Mouse (Mus musculus): ENCODE results near the gene Cabin1.
"Not testable (repeated sequence)": the region's sequence is repeated elsewhere in the genome, so short reads cannot be mapped to it uniquely, and the experiment has no call there.

Gene Cabin1

DNA sequence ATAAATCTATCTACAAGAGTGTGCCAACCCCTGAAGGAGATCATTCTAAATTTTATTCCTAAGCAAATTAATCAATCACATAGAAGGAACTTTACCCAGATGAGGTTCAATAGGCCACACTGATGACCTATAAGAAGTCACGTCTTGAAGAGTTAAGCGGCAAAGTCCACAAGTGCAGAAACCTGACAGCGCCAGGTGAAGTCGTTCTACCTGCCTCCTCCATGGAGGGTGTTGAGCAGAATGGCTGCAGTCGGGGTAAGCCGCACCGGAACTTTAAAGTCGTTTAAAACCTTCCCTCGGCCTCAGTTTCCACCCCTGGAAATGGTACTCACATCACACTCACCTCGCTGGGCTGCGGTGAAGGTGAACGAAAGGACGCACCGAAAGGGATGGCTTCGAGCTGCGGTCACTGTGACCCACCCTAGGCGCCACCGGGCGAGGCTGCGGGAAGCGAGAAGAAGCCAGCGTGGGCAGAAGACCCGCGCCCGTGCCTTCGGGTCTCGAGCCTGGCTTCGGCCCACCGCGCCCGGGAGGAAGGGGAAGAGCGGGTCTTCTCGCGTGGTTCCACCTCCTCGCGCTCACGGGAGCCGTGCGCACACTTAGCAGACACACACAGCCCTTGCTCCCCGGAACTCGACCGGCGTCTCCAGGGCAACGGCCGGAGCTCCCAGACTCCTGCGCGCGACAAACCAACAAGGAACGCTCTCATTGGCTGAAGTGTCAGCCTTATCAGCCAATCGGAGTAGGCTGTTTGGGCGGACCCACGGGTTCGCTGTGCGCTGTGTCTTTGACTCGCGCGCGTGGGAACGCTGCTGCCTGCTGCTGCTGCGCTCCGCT is at the start of gene Cabin1:
Gene Cabin1 (minus strand): TSS at position 660 of the 837 bp plus-strand sequence.
- DNase-seq = peak; percentile 97

DNA sequence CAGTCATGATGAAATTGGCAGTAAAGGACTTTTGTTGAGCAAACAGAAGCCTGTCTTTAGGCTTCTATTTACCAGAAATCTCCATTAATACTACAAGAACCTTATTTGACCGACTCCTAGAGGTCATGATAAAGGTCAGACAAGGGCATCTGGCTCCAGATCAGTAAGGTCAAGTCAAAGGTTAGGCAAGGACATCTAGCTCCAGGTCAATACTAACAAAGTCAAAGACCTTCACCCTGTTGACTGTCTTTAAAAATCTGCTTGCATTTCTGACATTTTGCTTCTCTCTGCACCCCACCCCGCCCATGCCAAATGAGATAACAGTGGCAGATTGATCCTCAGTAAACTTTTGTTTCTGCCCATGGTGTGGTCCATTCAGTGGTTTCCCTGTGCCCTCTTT is 40.1 kb upstream of the Cabin1 start:
- DNase-seq = no peak

DNA sequence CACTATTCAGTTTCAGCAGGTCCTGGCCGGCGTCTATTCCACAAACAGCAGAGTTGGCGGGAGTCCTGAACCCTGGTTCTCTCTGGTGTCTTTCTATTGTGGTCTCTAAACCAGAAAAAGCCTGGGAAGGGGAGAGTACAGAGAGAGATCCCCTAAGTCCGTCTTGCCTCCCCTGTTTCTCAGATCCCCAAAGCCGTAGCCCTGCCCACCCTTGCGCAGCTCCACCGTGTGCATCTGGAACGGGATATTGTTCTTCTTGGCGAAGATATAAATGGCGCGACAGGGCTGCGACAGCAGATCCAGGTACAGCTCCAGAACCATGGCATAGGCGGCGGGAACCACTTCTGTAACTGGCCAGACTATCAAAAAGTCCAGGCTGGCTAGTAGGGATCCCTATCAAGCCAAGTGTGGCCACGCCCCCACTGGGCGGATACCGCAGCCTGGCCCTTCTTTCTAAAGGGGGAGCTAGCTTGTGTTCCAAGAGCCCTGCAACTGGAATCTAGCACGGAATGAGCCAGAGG is 34.1 kb upstream of the Cabin1 start, which contains the start of gene Gstt1:
Gene Gstt1 (minus strand): TSS at position 409 of the 521 bp plus-strand sequence.
- peak; percentile 82 for DNase-seq

DNA sequence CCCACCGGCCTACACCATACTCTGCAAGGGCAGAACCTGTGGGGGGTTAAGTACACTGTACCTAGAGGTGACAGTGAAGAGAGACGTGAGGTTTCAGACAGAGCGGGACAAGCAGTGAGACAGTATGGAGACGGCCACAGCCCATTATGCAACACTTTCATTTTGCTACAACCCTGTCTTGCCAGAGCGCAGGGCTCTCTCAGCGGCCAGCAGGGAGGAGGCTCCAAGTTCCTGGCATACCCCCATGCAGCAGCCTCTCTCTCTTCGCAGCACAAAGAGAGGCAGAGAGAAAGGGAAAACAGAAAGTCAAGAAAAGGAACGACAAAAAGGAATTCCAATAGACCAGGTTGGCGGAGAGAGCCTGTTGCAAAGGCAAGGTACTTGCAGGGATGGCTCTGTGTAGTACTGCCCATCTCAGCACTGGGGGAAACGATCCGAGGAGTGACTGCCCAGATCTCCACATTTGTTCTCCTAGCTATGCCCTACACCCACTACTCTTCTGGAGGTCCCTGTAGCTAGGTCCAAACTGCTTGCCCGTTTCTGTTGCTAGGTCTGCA is 33.6 kb upstream of the Cabin1 start:
- DNase-seq = peak; percentile 84

DNA sequence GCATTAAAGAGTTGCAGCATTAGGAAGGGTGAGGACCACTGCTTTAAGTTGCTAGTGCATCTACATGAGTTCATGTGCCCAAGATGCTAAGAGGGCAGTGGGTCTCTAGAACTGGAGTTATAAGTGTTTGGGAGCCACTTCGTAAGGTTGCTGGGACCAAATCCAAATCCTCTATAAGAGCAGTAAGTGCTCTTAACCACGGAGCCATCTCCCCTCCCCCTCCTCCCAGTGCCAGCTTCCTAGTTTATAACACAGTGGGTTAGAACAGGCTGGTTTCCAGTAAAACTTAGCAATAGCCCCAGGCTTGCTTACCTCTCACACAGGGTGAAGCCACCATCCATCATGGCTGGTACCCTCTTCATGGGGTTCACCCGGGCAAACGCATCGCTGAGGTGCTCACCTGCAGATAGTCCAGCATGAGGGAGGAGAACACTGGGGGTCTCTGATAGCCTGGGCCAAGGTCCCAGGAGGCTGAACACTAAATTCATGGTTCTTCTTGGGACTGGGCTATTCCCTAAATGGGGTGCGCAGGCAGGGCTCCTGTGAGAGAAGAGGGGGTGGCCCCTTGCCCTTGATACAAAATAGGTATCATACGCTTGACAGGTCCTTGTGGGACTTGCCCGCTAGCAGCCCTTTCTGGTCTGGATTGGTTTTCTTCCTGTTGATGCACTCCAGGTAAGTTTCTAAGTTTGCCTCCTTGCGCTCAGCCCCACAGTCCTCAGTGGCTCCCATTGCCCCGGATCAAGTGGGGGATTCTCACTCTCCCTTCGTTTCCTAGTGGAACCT is 32.8 kb upstream of the Cabin1 start:
- DNase-seq = peak; percentile 53

DNA sequence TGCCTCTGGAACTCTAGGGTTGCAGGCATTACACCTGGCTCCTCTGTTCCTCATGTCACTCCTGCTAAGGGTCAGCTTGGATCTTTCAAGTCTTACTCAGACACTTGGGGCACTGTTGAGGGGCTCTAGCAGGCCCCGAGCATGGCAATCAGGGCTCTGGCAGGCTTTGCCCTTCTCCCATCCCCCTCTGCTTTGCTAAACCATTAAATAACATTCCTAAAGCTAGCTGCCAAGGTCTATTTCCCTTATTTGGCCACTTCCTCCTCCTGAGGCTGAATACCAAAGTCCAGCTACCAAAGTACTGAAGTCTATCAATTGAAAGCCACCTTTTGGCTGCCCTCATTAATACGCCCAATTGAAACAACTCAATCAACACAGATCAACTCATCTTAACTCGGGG is 30.7 kb upstream of the Cabin1 start:
- no peak for DNase-seq

DNA sequence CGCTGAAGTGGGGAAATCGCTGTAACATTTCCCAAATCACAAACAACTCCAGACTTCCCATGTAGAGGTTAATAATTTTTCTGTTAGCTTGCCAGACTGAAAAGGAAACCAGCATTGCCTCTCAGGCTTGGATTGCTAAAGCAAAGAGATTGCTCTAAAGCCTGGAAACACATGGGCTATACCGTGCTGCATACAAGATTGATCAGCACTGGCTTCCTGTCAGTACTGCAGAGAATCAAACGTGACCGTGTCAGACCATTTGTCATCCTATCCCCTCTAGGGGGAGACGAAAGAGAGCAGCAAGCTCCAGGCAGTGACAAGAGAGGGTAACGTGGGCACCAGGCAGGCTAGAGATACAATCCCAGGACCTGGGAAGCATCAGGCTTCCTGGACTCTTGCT is 26.6 kb upstream of the Cabin1 start:
- DNase-seq = no peak

DNA sequence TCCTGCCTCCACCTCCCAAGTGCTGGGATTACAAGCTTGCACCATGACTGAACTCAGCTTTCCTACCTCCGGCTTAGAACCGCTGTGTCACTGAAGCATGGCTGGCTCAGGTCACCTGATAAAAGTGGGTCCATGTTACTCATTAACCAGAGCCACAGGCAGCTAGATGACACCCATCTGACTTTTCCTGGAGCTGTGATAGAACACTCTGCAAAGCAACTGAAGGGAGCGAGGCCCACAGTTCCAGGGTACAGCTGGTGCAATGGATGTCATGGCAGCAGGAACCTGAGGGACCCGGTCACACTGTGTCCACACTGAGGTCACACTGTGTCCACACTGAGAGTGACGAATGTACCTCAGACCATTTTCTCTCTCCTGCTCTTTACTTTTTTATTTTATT is 25.7 kb upstream of the Cabin1 start:
- DNase-seq = no peak

DNA sequence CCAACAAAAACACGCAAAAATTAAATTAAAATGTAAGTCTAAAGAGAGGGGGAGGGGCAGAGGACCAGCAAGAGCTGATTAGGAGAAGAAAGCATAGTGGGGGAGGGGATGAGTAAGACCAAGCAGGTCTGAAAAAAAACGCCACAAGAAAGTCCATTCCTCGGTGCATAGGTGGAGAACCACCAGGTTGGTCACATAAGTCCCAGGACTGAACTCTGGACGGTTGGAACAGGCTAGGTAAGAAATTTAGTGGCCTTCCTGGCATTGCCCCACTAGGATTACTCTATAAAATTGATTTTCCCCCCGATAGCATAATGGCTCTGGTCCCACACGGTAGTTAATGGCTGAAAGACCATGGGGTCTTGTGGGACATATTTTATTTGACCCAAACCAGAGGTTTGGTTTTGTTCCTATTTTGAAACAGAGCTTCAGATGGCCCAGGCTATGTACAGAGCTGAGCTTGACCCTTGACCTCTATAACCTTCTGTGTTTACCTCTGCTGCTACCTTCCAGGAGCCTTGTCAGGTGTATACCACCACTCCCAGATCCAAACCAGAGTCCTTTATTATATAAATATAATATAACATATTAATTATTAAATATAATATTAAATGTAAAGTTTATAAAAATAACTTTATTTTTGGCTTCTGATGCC is 25.1 kb upstream of the Cabin1 start:
- no peak for DNase-seq

DNA sequence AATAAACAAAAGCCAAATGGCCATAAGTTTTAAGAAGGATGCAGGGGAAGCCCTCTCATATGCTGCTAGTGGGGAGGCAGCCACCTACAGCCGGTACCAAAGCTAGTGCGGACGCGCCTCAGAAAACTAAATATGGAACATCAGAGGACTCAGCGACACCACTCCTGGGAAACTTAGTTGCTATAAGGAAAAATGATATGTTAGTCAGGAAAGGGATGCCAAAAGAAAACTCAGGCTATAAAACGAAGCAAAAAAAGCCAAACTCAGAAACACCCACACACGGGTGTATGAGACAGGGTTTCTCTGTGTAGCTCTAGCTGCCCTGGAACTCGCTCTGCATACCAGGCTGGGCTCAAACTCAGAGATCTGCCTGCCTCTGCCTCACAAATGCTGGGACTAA is 24.1 kb upstream of the Cabin1 start:
- no peak for DNase-seq

DNA sequence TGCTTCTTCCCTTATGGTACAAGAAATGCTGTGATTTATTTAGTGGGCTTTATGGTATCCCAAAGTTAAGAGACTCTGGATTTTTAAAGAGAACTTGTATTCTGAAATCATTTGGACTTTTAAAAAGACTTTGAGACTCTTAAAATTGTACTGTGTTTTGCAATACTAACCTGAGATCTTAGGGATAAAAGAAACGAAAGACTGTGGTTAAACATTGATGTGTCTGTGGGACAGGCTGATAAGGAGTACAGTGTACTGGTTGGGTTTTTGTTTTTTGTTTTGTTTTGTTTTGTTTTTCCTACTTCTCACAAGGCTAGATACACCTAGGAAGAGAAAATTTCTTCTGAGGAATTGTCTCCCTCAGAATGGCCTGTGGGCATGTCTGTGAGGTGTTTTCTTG is 21.3 kb upstream of the Cabin1 start:
- DNase-seq = no peak

DNA sequence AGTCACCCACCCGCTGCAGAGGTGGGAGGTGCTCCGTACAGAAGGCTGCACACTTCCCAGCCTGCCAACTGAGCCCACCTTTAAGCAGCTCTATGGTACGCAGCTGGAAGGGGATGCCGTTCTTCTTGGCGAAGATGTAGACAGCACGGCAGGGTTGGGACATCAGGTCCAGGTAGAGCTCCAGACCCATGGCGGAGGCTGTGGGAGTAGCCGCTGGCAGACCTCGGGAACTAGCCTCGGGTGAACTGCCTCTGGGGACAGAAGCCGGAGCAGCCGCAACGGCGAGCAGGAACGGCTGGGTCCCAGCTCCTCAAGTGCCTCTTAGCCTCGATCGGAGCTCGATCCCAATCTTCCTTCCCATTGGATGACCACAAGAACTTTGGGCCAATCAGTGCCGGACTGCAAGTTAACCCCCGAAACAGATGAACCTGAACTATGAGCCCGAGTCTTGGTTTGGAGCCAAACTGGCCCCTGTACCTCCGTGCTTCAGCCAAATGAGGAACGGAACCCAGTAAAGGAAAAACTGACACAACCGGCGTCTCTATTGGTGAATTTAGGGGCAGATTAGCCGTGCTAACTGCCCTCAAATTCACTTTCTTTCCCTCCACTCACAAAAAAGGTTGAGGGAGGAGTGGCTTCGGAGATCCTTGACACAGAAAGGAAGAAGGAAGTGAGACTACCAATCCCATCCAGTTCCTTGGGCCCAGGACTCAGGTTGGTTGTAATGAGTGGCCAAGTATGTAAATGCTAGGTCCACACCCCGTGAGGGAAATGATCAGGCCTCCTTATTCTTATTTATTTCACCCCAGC is 16.8 kb upstream of the Cabin1 start, which contains the start of the genes Gm20441 and Gstt3:
Gene Gm20441 (minus strand): TSS at position 186 of the 810 bp plus-strand sequence.
Gene Gstt3 (minus strand): TSS at position 646 of the 810 bp plus-strand sequence.
- no peak for DNase-seq

DNA sequence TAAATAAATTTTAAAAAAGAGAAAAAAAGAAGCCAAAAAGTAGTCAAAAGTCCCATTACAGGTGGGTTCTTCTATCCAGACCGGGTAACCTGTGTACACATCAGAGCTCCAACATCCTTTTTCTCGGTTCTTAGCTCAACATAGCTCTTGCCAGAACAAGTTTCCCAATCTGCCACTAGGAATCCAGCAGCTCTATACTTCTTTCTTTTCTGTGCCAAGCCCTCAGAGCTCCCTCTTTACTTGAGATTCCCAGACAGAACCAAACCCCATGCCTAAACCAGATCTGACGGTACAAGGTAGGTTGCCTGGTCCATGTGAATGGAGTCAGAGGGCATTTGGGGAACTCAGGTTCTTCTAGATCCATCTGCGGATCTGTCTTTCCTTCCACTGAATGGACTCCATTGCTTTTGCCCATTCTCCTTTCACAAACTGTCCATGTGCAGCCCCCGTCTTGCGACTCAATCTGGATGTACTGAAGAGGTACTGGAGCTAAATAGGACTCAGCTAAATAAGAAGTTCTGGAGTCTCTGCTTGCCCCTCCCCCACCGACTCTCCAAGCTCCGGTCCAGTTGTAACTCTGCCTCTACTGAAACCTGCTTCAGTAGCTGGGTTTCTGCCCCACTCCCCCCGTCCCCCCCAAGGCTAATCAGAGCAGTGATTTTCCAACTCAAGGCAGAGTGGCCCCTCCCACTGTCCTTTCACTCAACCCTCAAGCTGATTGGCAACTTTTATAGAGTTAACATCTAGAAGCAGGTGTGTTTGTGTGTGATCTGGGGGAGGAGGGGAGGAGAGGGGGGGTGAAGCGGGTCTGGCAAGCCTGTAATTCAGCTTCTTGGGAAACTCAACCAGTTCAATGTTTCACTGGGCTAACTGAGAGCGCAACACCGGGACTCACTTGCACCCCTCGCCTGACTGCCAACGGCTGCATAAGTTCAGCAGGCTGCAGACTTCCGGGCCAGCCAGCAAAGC is 15.3 kb upstream of the Cabin1 start:
- no peak for DNase-seq

DNA sequence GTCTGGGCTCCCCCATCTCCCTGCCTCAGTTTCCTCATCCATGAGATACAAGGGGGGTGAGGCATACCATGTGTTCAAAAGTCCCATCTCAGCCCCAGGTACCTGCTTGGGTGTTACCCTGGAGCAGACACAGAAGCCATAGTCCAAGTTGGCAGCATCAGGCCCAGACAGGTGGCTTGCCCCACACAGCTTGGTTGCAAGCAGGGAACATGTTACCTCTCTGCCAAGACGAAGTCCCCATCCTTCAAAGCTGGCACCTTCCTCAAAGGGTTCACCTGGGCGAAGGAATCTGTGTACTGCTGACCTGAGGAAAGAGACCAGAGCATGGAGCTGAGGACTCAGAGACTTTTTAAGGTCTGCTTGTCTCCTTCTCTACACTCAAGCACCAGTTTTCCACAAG is 13.7 kb upstream of the Cabin1 start:
- no peak for DNase-seq

DNA sequence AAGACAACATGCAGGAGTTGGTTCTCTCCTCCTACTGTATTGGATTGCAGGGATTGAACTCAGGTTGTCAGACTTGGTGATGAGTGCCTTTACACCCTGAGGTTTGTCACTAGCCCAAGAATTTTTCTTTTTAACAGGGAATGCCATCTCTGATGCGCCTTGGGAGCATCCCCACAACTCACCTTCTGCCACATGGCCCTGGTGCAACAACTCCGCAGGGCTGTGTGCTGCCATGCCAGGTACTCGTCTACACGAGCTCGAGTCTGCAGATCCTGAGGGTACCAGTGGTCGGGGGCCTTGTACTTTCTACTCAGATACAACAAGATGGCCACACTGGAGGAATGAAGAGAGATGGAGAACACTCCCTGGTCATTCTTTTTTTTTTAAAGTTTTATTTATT is 12.4 kb upstream of the Cabin1 start:
- DNase-seq = no peak

DNA sequence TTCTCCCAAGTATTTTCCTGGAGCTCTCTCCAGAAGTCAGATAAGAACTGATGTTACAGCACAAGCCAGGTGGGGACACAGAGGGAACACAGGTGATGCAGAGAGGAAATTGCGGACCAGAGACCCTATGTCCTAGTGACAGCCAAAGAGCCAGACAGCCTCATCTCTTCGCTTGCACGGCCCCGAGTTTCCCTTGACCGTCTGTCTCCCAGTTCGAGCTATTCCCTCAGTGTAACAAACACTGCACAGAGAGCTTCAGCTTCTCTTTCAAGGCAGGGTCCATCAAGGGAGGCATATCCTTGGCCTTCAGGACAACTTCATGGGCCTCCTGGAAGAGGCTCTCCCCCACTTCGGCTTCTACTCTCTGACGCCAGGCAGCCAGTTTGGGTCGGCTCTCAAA is 10.4 kb upstream of the Cabin1 start:
- no peak for DNase-seq

DNA sequence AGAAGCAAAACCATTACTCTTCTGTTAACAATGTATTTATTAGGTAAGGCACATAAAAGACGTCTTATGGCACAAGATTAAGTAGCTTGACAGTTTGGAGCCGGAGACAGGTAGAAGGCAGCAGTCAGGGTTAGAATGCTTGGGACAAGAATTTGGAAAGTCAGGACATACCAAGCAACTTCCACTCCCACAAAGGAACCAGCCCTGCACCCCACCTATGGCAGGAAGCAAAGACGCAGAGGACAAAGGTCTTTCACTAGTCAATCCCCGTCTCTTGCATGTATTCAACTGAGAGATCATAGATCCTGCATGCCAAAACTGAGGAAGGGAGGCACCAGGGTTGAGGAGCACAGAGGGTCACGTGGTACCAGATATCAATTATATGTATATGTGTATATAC is 10.0 kb upstream of the Cabin1 start:
- no peak for DNase-seq

DNA sequence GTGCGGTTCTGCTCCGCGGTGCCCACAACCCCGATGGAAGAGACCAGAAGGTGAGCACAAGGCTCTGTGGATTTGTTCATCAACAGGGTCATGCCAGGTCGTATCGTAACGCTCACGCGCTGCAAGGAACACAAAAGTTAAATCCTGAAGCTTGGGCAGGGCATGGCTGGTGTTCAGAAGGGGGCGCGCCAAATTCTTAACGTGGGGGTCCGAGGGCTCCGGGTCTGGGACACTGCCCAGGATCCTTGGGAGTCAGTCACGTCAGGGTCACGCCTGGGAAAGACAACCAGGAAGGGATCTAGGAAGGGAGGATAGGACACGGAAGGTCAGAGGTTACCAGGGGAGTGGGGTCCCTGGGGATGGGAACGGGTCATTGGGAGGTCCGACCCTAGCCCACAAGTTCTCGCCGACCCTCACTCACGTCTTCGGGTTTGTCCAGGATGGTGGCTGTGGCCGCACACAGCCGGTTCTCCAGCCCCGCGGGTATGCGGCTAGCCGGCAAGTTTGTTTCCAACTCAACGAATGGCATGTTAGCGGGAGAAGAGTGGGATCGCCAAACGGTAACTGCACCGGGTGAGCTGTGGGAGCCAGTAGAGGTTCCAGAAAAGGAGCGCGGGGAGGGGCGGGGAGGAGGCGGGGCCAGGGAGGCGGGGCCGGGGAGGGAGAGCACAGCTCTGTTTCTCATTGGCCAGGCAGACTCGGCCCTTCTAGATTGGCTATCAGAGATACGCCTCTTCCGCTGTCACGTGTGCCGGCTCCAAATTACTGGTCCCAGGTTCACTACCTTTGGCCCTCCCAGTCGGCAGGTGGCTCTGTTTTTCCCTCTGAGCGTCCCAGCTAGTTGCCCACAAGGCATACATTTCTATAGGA is 8.9 kb upstream of the Cabin1 start, which contains the start of gene Ddt:
Gene Ddt (minus strand): TSS at position 620 of the 870 bp plus-strand sequence.
- peak; percentile 93 for DNase-seq

DNA sequence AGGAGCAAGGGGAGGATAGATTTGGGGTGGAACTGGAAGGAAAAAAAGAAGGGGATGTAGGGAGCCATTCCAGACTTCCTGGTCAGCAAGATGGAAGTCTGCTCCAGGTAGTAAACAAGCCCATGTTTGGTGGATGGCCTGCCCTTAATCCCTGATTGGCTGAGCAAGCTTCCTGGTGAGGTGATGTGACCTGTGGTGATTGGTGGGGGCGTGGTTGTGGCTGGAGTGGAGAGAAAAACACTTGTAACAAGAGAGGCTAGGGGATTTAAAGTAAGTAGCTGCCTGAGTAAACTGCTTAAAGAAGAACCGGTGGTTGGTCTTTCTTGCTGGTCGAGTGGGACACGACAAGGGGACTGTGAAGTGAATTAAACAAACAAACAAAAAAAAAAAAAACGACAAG is 3.6 kb upstream of the Cabin1 start:
- DNase-seq = not testable (repeated sequence)

DNA sequence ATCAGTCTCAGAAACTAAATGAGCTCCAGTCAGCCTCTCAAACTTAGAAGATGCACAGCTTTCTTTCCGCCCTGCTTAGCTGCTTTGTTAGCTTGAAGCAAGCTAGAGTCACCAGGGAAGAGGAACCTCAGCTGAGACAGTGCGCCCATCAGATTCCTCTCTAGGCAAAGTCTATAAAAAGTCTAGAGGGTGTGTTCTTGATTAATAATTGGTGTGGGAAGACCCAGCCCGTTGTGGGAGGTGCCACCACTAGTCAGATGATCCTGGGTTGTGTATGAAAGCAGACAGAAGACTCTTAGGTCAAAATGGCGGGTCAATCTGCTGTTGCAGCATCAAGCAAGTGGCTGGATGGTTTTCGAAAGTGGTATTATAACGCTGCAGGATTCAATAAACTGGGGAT is 2.7 kb upstream of the Cabin1 start:
- DNase-seq = no peak

Data from cerebellum, adult 9-10 months (tissue).